ENCODE assay signal across 10 mouse cellular contexts in genomic region chr9:40687553-40687952, GRCm38 (mm10). TPM values are rescaled to one million over a fixed set of nuclear protein-coding genes. Genes with fewer than 3 reads are reported as not detected.
DNase-seq lines count a peak whose midpoint lies in the region; ATAC-seq and TF ChIP-seq lines count a peak whose summit lies in the region.
"Had no signal": no experiment of that assay in that cellular context is flagged by ENCODE, and none has a peak within 500 bp of the region (broad histone marks: within the 10 kb centered on the region; RNA-seq: fewer than 3 reads in every experiment).

No protein-coding gene starts in this region.

- WGBS in lung, postnatal 0 days = 55% methylated on average over 3 of the region's 3 CpGs
- whole genome bisulfite sequencing in limb, embryonic 13.5 days = 32% methylated on average over 3 of the region's 3 CpGs
- 64% methylated on average over 3 of the region's 3 CpGs for WGBS in stomach, embryonic 16.5 days

- TF ChIP-seq EP300 in lung, postnatal 0 days (IDR thresholded peaks at IDR 0.05) = no peak

- H3K4me3 ChIP-seq in lung, postnatal 0 days (ENCODE audit: low read depth, low read length) = no peak overlapping the region
- H3K4me3 ChIP-seq in limb, embryonic 13.5 days = peak overlapping the region; percentile 90
- peak overlapping the region; percentile 75 for H3K4me3 ChIP-seq in stomach, embryonic 16.5 days (replicated peaks; ENCODE audit: low read length)

- H3K9ac ChIP-seq in lung, postnatal 0 days (replicated peaks; ENCODE audit: low read depth) = no peak overlapping the region
- peak overlapping the region; percentile 98 for H3K9ac ChIP-seq in limb, embryonic 13.5 days
- H3K9ac ChIP-seq in stomach, embryonic 16.5 days (ENCODE audit: low read length) = peak overlapping the region; percentile 87

- ATAC-seq in frontal cortex, adult (ENCODE audit: low TSS enrichment) = peak; percentile 29; the same call in 1 of the 2 replicates
- no peak for ATAC-seq in lung, postnatal 0 days
- ATAC-seq in limb, embryonic 13.5 days (ENCODE audit: low FRiP score, low read depth) = no peak
- no peak for ATAC-seq in stomach, embryonic 16.5 days (ENCODE audit: insufficient read depth, low FRiP score)

- no peaks in the 10 kb centered on the region for H3K4me1 ChIP-seq in lung, postnatal 0 days (ENCODE audit: insufficient read depth, low read depth, low read length)
- H3K4me1 ChIP-seq in limb, embryonic 13.5 days = peaks cover 52% of the 10 kb centered on the region
- peaks cover 7% of the 10 kb centered on the region; the same call in 1 of the 2 replicates for H3K4me1 ChIP-seq in stomach, embryonic 16.5 days (ENCODE audit: control insufficient read depth, insufficient read depth, low read length)

- no peaks in the 10 kb centered on the region for H3K9me3 ChIP-seq in lung, postnatal 0 days (ENCODE audit: low read length)
- H3K9me3 ChIP-seq in limb, embryonic 13.5 days = no peaks in the 10 kb centered on the region
- no peaks in the 10 kb centered on the region for H3K9me3 ChIP-seq in stomach, embryonic 16.5 days (replicated peaks; ENCODE audit: control insufficient read depth, low read length)

- no peak for DNase-seq in frontal cortex, postnatal 14 days (ENCODE audit: low spot score in 2 of 2)
- no peak for DNase-seq in lung, postnatal 0 days (ENCODE audit: low spot score)
- no peak for DNase-seq in lung, adult 18-20 months
- no peak for DNase-seq in adrenal gland, postnatal 10 days
- DNase-seq in adrenal gland, postnatal 25 days = no peak
- DNase-seq: gastrocnemius, postnatal 10 days had no signal

- TF ChIP-seq CTCF in lung, postnatal 0 days (IDR thresholded peaks at IDR 0.05) = no peak

- no peak overlapping the region for H3K27ac ChIP-seq in lung, postnatal 0 days (ENCODE audit: low read length)
- H3K27ac ChIP-seq in limb, embryonic 13.5 days = peak overlapping the region; percentile 100; the same call in 1 of the 2 replicates
- H3K27ac ChIP-seq in stomach, embryonic 16.5 days (ENCODE audit: low read length) = no peak overlapping the region

- H3K27me3 ChIP-seq in lung, postnatal 0 days (replicated peaks; ENCODE audit: insufficient read depth, low read length) = 0 out of 2 replicates have a peak, but pooled peaks cover 7% of the 10 kb centered on the region
- H3K27me3 ChIP-seq in limb, embryonic 13.5 days = no peaks in the 10 kb centered on the region
- H3K27me3 ChIP-seq in stomach, embryonic 16.5 days (ENCODE audit: control insufficient read depth, insufficient read depth, low read length) = peaks cover 3% of the 10 kb centered on the region; the same call in 1 of the 2 replicates

- H3K4me2 ChIP-seq in lung, postnatal 0 days (replicated peaks; ENCODE audit: low read depth, low read length) = peak overlapping the region; percentile 80; the same call in 1 of the 2 replicates
- H3K4me2 ChIP-seq in limb, embryonic 13.5 days (replicated peaks) = peak overlapping the region; percentile 92
- peak overlapping the region; percentile 75 for H3K4me2 ChIP-seq in stomach, embryonic 16.5 days (ENCODE audit: low read depth, low read length)

- H3K36me3 ChIP-seq in lung, postnatal 0 days (ENCODE audit: insufficient read depth, low read length) = no peaks in the 10 kb centered on the region
- 0 out of 2 replicates have a peak, but pooled peaks cover 3% of the 10 kb centered on the region for H3K36me3 ChIP-seq in limb, embryonic 13.5 days
- no peaks in the 10 kb centered on the region for H3K36me3 ChIP-seq in stomach, embryonic 16.5 days (ENCODE audit: control insufficient read depth, insufficient read depth, low read length)

RNA-seq across cellular contexts. Expression of gene Clmp, which starts 1.8 kb away (rescaled TPM):
- 11.9 and 12.5 TPM in 2 replicates for polyA plus RNA-seq in lung, postnatal 0 days (2015; fragmentation: Nextera tagmentation; extraction: Ambion mirVana)
- 62.8 and 64.1 TPM in 2 replicates for polyA plus RNA-seq in limb, embryonic 13.5 days (2015; fragmentation: Nextera tagmentation; extraction: Ambion mirVana)
- 21.5 and 23.2 TPM in 2 replicates for polyA plus RNA-seq in stomach, embryonic 16.5 days (2015; fragmentation: Nextera tagmentation; extraction: Ambion mirVana)
- total RNA-seq in adrenal gland, postnatal 10 days (2021) = 1 to 10 TPM; 8.5 to 9.0 TPM
- 2.8 and 5.9 TPM in 2 replicates for total RNA-seq in adrenal gland, postnatal 25 days (2021)

RNA-seq across cellular contexts. Expression of gene Gm21915, which starts 17.1 kb away (rescaled TPM):
- polyA plus RNA-seq in lung, postnatal 0 days (2015; fragmentation: Nextera tagmentation; extraction: Ambion mirVana) = not detected in 2 replicates
- not detected in 2 replicates for polyA plus RNA-seq in limb, embryonic 13.5 days (2015; fragmentation: Nextera tagmentation; extraction: Ambion mirVana)
- not detected in 2 replicates for polyA plus RNA-seq in stomach, embryonic 16.5 days (2015; fragmentation: Nextera tagmentation; extraction: Ambion mirVana)
- total RNA-seq in adrenal gland, postnatal 10 days (2021) = not detected
- not detected in 2 replicates for total RNA-seq in adrenal gland, postnatal 25 days (2021)
- total RNA-seq: gastrocnemius, postnatal 10 days; left cerebral cortex, postnatal 25 days had no signal
